Mouse (Mus musculus) liver, postnatal 0 days (tissue): ENCODE measurements around the gene E130308A19Rik. TPM values are rescaled to one million over a fixed set of nuclear protein-coding genes. Genes with fewer than 3 reads are reported as not detected.

Experiments
- ATAC-seq: fragments of 200-750 bp; cut with Nextera tagmentation; 2 replicates; pipeline ENCODE4 v1.8.0; 2017; ENCODE audit warnings: mild to moderate bottlenecking, moderate library complexity
- DNase-seq: peaks from one replicate; pipeline ENCODE4 v3.0.0-alpha.2; 2016
- H3K27ac ChIP-seq: fragments of 300-500 bp; sonication (generic); 2 replicates; pipeline ENCODE4 v1.5.1; 2014; ENCODE audit warnings: antibody characterized with exemption, moderate library complexity, mild to moderate bottlenecking, low read depth
- H3K27me3 ChIP-seq: fragments of 300-500 bp; sonication (generic); 2 replicates; pipeline ENCODE4 v1.6.1; 2014; ENCODE audit warnings: low read length, control low read depth, mixed read lengths; ENCODE audit not compliant: insufficient read depth
- H3K36me3 ChIP-seq: fragments of 300-500 bp; sonication (generic); replicated peaks from 2 replicates; pipeline ENCODE4 v1.6.1; 2014; ENCODE audit warnings: mild to moderate bottlenecking, control low read depth, low read length, moderate library complexity, mixed read lengths; ENCODE audit not compliant: insufficient read depth
- H3K4me1 ChIP-seq: fragments of 300-500 bp; sonication (generic); 2 replicates; pipeline ENCODE4 v1.6.1; 2014; ENCODE audit warnings: antibody characterized with exemption, mild to moderate bottlenecking, control low read depth; ENCODE audit not compliant: insufficient read depth
- H3K4me2 ChIP-seq: fragments of 300-500 bp; sonication (generic); 2 replicates; pipeline ENCODE4 v1.6.1; 2014; ENCODE audit warnings: low read depth, mild to moderate bottlenecking, low read length, moderate library complexity, mixed read lengths
- H3K4me3 ChIP-seq: fragments of 300-500 bp; sonication (generic); 2 replicates; pipeline ENCODE4 v1.5.1; 2014; ENCODE audit warnings: low read depth, low read length
- H3K9ac ChIP-seq: fragments of 300-500 bp; sonication (generic); replicated peaks from 2 replicates; pipeline ENCODE4 v1.6.1; 2014; ENCODE audit warnings: mild to moderate bottlenecking, moderate library complexity
- H3K9me3 ChIP-seq: fragments of 300-500 bp; sonication (generic); 2 replicates; pipeline ENCODE4 v1.6.1; 2016; ENCODE audit warnings: mild to moderate bottlenecking, control low read depth, low read length, mixed read lengths
- CTCF ChIP-seq: sonication (generic); IDR thresholded peaks from 2 replicates; pipeline ENCODE4 v1.5.1; 2016; ENCODE audit warnings: antibody characterized with exemption, low read depth
- EP300 ChIP-seq: IDR thresholded peaks from 2 replicates; pipeline ENCODE4 v1.6.1; 2016; ENCODE audit warnings: antibody characterized with exemption, low read depth, mild to moderate bottlenecking
- WGBS: fragments of 180-500 bp; shearing (Covaris S2); extraction: QIAGEN DNeasy Blood & Tissue Kit; methylation state at CpG from one replicate; pipeline ENCODE4 v1.1.7; 2014; ENCODE audit not compliant: insufficient replicate concordance; 5-methylcytosine and 5-hydroxymethylcytosine counted together
- polyA plus RNA-seq: library from polyadenylated mRNA; unstranded; fragments of >200 nt; fragmentation: Nextera tagmentation; extraction: Ambion mirVana; gene quantifications from 2 replicates; pipeline ENCODE4 v1.2.1, GENCODE M21; 2015

E130308A19Rik gene
- polyA plus RNA-seq, 1 experiment from 2014 or later, result 5.5 TPM

DNA sequence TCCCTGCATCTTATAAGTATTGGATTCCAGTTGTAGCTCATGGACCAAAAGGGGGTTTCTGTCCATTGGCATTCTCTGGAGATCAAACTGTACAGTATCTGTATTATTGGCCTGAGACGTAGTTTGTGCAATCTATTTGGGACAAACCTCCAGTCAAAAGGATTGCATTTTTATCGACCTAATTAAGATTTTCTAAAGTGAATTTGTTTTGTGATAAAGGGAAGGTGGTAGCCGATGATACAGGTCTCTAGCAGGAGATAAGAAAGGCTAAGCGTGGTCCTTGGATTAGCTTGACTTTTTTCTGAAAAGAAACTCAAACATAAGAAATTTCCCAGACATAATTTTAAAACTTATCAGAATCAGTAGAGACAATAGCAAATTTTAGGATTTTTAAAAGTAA, 99.6 kb downstream of the E130308A19Rik start:
- H3K9ac ChIP-seq, result no peak overlapping the region
- no peaks in the 10 kb centered on the region for H3K27me3 ChIP-seq
- H3K4me1 ChIP-seq, result 0 out of 2 replicates have a peak, but pooled peaks cover 2% of the 10 kb centered on the region
- no peak overlapping the region for H3K27ac ChIP-seq
- WGBS, result 50% methylated on average over 4 of the region's 4 CpGs
- ATAC-seq (no peak), DNase-seq (no peak)
- H3K4me3 ChIP-seq, result no peak overlapping the region
- no peak overlapping the region for H3K4me2 ChIP-seq
- H3K9me3 ChIP-seq, result no peaks in the 10 kb centered on the region
- TF ChIP-seq CTCF (no peak), EP300 (peak; percentile 85)
- H3K36me3 ChIP-seq, result no peaks in the 10 kb centered on the region

- Histone ChIP-seq H3K36me3 (no peaks in the 10 kb centered on the region), H3K9me3 (no peaks in the 10 kb centered on the region), H3K4me3 (no peak overlapping the region), H3K27me3 (no peaks in the 10 kb centered on the region), H3K27ac (no peak overlapping the region), H3K9ac (no peak overlapping the region), H3K4me1 (0 out of 2 replicates have a peak, but pooled peaks cover 2% of the 10 kb centered on the region), H3K4me2 (no peak overlapping the region)
- DNase-seq, result no peak
- no peak for ATAC-seq
- 86% methylated on average over 12 of the region's 12 CpGs for WGBS
- TF ChIP-seq EP300, result no peak
Observed at GRCm38 (mm10) chr4:59726501-59726900, 100.5 kb downstream of the E130308A19Rik start.

- Histone ChIP-seq H3K4me1 (0 out of 2 replicates have a peak, but pooled peaks cover 2% of the 10 kb centered on the region), H3K9me3 (no peaks in the 10 kb centered on the region), H3K4me2 (no peak overlapping the region), H3K27ac (no peak overlapping the region), H3K36me3 (no peaks in the 10 kb centered on the region), H3K27me3 (no peaks in the 10 kb centered on the region), H3K9ac (no peak overlapping the region), H3K4me3 (no peak overlapping the region)
- TF ChIP-seq EP300 (no peak), CTCF (no peak)
- ATAC-seq, result no peak
- DNase-seq, result no peak
- 72% methylated on average over 5 of the region's 5 CpGs for WGBS
Observed at GRCm38 (mm10) chr4:59727187-59727877, 101.3 kb downstream of the E130308A19Rik start.

GRCm38 (mm10) chr4:59727878-59728261, 101.9 kb downstream of the E130308A19Rik start:
- no peaks in the 10 kb centered on the region for H3K36me3 ChIP-seq
- TF ChIP-seq CTCF (no peak), EP300 (no peak)
- no peak overlapping the region for H3K9ac ChIP-seq
- H3K4me2 ChIP-seq, result no peak overlapping the region
- no peaks in the 10 kb centered on the region for H3K27me3 ChIP-seq
- H3K4me1 ChIP-seq, result 0 out of 2 replicates have a peak, but pooled peaks cover 2% of the 10 kb centered on the region
- H3K4me3 ChIP-seq, result no peak overlapping the region
- H3K9me3 ChIP-seq, result no peaks in the 10 kb centered on the region
- ATAC-seq, result no peak
- DNase-seq, result no peak
- H3K27ac ChIP-seq, result no peak overlapping the region
- 46% methylated on average over 9 of the region's 9 CpGs for WGBS

DNA sequence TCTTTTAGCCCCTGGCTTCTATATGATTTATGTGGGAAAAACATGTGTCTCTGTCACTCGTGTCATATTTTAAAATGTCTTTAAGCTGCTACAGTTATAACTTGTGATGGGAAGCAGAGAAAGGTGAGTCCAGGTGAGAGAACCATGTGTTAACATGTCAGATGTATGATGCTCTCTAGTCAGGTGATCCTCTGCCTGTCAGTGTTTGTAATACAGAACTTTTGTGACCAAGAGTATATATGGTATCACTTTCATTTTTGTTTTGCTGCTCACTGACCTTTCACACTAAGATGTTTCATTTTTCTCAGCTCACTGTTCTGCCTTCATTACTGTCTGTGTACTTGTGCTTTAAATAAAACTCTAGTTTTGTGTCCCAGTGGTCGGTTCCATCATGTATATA, 102.8 kb downstream of the E130308A19Rik start:
- TF ChIP-seq EP300 (no peak), CTCF (no peak)
- Histone ChIP-seq H3K4me1 (0 out of 2 replicates have a peak, but pooled peaks cover 2% of the 10 kb centered on the region), H3K4me3 (no peak overlapping the region), H3K27ac (no peak overlapping the region), H3K9ac (no peak overlapping the region), H3K4me2 (no peak overlapping the region), H3K36me3 (no peaks in the 10 kb centered on the region), H3K27me3 (no peaks in the 10 kb centered on the region), H3K9me3 (no peaks in the 10 kb centered on the region)
- DNase-seq (no peak), ATAC-seq (no peak)
- WGBS, result 70% methylated on average over 2 of the region's 2 CpGs

DNA sequence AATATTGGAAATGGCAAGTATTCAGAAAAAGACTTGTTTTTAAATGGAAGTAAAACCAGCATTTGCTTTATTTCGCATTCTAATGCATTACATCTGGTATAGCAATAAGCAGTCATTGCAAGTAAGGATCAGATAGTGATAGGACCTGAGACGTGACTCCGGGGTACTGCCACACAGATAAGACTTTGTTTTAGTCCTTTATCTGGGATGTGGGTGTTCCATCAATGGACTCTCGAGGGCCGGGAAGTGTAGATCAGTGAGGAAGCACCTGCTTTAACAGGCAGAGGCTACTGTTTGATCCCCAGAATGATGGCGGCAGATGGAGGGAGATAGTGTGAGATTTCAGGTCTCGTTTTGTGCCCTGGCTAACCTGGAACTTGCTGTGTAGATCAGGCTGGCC, 105.5 kb downstream of the E130308A19Rik start:
- WGBS, result 61% methylated on average over 7 of the region's 7 CpGs
- no peak overlapping the region for H3K9ac ChIP-seq
- DNase-seq (no peak), ATAC-seq (no peak)
- H3K4me3 ChIP-seq, result no peak overlapping the region
- no peaks in the 10 kb centered on the region; the same call in 1 of the 2 replicates for H3K4me1 ChIP-seq
- TF ChIP-seq EP300 (peak; percentile 22; the same call in 1 of the 2 replicates), CTCF (no peak)
- no peaks in the 10 kb centered on the region for H3K27me3 ChIP-seq
- no peak overlapping the region for H3K4me2 ChIP-seq
- H3K36me3 ChIP-seq, result no peaks in the 10 kb centered on the region
- H3K9me3 ChIP-seq, result no peaks in the 10 kb centered on the region
- no peak overlapping the region for H3K27ac ChIP-seq
